Mouse (Mus musculus) induced T-regulatory cell, adult 2 months (primary cell): ENCODE measurements around the gene Pga5.

Source experiments
- DNase-seq: peaks from one replicate; pipeline ENCODE4 v3.0.0-alpha.2; 2012; ENCODE audit warnings: low read depth

The Pga5 gene

DNA sequence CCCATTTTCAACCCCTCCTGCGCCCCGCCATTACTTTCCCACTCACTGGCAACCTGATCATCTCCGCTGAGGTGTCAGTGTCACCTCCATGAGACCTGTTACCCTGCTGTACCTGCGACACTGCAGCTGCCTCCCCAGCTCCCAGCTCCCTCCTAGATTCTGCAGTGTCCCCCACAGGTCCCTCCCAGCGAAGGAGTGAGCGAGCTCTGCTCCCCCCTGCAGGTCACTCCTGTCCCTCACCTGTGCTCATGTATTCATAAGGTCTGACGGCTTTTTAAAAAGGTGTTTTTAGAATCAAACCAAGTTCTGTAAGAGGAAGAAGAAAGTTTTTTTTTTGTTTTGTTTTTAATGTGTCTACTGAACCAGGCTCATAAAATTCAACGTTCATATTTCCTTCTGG, 24.3 kb upstream of the Pga5 start:
- no peak for DNase-seq

DNA sequence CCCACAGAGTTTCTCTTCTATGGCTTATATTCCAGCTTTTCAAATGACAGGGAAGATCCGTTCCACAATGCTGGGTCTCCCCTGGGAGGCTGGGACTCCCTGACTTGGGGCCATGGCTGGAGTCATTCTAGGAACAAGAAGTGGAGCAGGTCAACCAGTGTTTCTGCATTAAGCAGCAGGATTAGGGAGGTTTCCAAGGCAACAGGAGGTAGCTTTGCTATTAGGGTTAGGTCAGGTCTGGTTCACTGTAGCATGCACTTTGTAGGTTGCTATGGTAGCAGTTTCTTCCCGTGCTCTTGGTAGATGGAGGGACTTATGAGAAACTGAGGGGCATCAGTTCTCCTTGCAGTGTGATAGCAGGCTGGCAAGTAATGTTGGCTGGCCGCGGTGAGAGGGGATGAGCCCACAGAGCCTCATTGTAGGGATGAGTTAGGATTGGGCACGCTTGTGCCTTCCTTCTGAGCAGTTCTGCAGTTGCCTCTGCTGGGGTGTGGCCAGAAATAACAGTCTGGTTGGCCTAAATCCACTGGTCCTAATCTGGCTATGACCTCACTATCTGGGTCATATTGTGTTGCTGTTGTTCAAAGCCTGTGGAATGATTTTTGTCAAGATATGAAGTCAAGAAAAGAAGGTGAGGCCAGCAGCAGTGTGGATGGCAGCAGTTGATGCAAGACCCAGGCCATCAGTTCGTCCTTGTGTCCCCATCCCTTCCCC, 23.3 kb upstream of the Pga5 start:
- DNase-seq: no peak

DNA sequence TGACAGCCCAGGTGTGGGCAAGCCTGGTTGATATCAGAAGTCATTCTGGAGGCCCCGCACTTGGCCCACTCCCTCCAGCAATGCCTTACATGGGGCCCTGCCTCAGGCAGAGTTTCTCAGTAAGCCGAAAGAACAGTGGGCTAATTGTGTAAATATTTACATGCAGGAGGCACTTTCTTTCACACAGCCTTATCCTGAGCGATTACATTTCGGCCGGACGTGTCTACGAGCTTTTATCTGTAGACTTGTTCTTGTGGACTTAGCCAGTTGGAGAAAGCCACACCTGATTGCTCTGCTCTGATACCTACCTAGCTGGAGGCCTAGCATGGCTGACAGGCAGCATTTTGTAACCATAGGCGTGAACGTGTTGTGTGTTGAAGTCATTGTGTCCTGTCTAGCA, 22.0 kb upstream of the Pga5 start:
- no peak for DNase-seq

DNA sequence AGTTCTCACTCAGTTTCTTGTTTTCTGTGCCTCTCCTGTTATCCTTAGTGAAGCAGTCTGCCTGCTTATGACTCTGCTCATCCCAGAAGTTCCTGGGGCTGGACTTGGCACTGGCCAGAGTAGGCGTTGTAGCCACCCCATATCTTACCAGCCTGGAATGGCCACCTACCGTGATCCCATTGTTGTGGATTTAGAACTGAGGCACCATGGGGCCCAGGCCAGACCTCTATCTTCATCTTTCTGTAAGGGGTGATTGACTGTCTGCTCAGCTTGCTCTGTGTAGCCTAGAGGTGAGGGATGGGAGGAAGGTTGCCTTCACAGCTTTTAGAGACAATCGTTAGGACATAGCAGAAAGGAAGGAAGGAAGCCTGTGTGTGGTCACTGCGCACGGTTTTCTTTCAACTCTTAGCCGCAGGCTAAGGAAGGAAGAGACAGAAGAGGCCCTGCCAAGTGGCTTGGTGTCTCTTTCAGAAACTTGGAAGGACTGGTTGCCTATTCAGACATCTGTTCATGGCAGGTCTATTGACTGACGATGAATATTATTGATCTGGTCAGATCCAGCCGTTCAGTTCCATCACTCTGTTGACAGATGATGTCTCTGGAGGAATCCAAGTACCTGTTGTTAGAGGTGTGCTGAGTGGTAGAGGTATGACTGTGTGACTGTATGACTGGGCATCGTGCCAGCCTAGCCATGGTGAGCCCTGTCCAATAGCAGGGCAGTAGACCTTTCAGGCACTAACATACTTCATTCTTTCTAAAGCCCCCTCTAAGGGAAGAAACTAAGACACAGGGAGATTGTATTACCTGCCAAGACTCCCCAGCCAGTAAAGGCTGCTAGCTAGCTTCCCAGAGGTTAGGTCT, 20.5 kb upstream of the Pga5 start:
- peak; percentile 57 for DNase-seq

DNA sequence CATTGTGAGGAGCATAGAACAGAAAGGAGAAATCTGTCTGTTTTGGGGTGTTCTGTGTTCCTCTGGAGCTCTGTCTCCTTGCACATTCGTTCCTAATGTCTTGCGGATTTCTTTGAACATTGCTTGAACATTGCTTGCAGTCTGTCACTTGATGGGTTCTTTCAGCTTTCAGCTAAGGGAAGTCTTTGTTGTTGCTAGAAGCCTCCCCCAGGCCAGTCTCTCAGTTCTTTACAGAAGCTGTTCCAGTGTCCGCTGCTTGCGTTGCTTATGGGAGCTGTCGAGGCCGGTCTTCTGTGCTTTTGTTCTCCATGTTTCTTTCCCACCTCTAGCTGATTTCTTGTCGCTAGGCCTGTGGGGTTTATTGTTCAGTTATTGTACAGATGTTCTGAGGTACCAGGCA, 17.9 kb upstream of the Pga5 start:
- DNase-seq: no peak

DNA sequence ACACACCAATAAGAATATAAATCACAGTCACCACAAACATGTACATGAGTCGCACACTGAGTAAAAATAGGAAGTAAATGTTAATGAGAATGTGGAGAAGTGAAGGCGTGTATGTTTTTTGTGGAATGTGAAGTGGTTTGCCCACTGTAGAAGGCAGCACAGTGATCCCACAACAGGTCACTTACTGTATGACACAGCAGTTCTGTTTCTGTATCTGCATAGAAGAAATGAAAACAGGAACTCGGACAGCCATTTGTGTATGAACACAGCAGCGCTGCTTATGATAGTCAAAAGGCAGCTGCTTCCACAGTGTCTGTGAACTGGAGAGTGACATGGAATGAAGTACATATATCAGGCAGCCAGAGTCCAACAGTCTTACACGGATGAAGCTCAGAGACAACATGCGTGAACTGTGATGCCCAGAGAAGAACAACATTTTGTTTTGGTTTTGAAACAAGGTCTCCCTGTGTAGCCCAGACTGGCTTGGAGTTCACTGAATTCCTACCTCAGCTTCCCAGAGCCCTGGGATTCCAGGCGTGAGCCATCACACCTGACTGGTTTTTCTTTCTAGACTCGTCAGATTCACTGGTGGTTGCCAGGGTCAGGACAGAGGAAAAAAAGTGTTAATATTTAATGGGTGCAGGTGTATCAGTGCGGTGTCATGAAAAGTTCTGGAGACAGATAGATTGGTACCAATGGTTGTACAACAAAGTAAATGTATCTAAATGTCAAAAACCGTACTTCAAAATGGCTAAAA, 16.2 kb upstream of the Pga5 start:
- no peak for DNase-seq

DNA sequence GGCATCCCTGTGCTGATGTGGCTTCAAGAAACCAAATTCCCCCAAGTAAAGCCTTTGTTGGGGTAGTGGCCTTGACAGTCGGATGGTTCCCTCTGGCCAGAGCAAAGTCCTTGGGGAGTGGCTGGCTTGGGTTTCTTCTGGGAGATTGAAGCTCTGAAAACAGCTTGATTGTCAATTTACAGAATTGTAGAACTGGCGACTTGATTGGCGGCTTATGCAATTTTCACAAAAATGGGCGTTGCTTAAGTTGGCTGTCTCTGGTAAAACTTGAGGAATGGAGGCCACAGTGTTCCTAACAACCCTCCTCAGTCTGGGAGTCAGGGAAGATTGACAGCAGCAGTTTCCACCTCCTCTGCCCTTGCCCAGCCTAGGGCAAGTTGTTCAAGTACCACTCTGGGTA, 14.5 kb upstream of the Pga5 start:
- DNase-seq: no peak

DNA sequence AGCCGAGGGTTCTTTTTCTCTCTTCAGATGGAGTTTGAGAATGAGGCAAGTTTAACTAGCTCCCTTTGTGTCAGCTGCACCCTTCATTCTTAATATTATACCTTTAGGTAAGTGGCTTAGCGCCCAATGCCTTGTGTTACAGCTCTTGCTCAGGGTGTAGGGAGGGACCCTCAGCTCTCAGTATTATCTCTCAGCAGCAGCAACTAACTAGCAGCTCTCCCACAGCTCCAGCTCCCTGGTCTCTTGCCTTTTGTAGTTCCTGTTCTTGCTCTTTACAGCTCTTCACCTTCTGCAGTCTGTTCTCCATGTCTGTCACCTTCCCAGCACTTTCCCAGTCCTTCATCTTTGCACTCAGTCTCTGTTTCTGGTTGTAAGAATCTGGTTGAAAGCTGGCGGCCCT, 13.8 kb upstream of the Pga5 start:
- no peak for DNase-seq

DNA sequence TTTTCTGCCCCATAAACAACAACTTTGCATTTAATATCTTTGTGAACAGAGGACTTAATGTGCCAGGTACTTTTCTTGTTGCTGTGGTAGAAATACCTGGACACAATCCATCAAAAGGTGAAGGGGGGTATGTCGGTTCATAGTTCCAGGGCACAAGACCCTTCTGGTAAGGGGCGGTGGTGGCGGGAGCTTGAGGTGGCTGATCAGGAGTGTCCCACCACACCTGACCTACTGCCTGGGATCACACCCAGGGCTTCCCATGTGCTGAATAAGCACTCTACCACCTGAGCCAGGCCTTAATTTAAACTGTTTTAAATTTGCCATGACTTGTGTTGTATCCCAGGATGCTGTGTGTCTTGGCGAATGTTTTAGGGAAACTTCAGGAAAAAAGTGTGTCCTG, 13.2 kb upstream of the Pga5 start:
- DNase-seq: no peak

DNA sequence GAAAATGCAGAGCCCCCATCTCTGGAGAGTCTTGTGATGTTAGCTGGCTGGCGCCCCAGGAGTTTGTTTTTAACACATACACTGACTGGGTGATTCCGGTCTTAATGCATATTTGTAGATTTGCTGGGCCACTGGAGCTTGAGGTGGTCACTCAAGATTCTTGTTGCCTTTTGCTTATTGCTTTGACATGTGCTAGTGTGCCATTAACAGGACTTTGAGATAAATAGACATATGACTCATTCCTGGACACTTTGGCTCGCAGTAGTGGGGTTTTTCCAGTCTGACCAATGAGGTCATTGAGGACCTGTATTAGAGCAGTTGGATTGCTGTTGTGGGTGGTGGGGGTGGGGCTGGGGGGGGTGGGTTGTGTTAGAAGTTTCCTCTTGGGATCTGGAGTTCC, 12.5 kb upstream of the Pga5 start:
- no peak for DNase-seq

DNA sequence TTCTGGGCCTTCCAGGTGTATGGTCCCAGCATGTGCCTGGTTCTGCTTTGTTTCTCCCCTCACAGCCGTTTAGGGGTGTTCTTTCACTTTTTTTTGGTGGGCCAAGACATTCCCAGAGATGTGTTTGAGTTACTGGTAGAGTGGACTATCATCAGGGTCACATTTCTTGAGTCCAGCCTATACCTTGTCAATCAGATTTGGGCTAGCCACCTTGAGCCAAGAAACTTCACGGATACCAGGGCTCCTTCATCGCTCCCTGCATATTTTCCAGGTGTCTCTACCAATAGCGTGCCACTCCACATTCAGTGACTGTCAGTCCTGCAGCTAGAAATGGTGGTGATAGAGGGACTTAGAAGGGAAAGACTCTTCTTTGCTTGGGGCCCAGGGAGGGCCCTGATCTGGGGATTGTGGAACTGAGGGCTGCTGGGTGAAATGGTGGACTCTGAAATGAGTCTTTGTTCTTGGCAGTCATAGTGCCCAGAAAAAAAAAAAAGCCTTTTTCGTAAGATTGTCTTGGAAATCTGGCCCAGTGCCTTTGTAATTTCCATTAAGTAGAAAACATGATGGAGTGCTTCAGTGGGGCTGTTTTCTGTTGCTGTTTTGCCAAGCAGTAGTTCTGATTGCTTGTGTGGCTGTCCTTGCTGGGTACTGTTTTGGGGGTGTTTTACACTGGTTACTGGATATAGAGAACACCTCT, 11.7 kb upstream of the Pga5 start:
- no peak for DNase-seq

DNA sequence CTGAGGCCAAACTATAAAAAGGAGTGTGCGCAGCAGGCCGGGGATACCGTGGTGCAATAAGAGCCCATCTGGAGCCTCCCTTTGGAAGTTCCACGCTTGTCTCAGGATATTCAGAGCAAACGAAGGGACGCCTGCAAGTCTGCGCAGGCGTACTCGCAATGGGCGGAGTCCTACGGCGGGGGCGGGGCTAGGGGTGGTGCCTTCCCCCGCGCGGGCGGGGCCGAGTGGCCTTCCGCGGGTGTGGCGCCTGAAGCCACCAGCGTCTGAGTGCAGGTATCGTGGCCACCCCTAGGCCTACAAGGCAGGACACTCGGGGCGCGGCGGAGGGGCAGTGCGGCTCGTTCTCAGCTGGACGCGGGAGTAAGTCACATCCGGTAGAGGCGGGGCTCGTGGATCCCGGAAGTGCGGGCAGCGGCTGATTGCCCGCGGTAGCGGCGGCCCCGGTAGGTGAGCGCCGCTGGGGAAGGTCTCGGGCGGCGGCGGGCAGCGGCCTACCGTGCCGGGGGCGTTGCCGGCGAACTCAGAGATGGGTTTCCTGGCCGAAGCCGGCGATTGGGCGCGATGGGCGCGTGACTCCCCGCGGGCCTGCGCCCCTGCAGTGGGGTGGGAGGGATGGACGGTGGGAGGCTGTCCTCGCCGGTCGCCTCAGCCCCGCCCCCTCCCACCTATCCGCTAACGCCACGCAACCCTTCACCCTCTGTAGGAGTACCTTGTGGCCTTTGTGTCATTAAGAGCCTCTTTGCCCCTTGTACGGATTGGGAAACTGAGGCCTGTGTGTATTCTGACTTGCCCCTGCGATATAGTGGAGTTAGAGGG, 10.9 kb upstream of the Pga5 start, which contains the start of gene Vps37c:
Gene Vps37c, plus strand, starts transcription at position 199 of the 816 bp plus-strand sequence.
- peak; percentile 94 for DNase-seq

DNA sequence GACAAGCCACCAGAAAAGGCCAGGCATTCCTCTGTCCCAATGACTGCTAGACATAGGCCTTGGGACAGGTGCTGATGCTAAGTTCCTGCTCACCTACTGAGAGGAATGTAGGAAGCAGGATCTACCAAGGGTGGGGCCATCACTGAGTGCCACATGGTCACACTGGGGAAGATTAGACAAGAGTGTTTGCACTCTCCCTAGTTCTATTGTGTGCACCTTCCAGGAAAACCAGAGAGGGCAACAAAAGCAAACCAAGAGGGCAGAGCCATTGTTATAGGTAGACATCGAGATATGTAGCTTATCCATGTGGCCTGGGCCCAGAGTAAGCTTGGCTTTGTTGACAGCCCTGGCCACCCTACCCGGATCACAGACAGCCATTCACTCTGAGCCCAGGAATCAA, 7.9 kb upstream of the Pga5 start:
- no peak for DNase-seq

DNA sequence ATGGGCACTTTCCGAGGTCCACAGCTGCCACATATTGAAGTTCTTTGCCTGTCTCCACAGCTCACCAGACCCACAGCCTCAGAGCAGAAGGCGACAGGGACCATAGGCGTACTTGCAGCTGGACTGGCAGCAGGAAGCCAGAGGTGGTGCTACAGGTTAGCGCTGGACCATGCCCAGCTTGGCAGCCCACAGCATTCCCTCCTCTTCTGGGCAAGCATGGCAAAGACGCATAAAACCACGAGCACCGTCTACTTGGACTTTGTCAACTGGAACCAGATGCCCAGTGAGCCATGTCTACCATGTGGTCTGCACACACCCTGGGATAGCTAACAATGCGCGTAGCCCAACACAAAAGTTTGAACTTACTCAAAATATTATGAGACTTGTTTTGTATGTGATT, 7.2 kb upstream of the Pga5 start:
- DNase-seq: no peak

DNA sequence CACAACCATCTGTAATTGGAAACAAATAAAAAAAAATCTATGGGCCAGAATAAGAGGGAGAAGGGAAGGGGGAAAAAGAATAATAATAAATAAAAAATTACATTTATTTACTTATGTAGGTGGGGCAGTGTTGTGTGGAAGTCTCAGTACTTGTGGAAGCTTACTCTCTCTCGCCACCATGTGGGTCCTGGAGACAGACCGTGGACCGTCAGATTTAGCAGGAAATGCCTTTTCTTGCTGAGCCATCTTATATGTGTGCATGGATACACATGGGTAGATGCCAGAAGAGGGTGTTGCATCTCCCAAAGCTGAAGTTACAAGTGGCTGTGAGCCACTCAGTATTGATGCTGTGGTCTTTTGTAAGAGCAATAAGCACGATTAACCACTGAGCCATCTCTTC, 3.7 kb upstream of the Pga5 start:
- DNase-seq: no peak

DNA sequence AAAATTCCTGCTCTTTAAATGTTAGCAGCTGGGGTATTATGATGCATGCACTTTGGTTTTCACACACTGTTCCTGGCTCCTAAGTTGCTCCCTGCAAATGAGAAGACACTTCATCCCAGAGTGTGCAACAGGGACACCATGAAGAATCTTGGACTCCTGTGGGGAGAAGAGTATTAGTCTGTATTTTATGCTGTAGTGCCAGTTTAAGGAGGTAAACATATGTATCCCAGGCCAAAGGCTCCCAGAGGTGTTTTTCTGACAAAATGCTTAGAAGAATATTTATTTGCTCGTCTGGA, 849 bp upstream of the Pga5 start:
- DNase-seq: no peak

DNA sequence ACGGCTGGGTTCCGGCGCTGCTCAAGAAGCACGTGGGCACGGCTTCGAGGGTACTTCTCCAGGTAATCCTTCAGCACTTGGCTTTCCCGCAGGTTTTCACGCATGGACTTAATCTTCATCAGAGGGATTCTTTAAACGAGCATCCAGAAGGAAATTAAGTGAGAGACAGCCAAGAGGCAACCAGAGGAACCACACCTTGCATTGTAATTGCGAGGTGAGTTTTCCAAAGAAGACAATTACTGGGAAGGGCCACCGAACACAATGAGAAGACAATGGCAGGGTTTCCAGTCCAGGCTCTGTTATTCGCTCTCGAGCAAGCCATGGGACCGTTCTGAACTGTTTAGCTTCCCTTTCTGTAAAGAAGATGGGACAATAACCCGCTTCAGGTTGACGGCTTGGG, 1.2 kb downstream of the Pga5 start:
- no peak for DNase-seq

DNA sequence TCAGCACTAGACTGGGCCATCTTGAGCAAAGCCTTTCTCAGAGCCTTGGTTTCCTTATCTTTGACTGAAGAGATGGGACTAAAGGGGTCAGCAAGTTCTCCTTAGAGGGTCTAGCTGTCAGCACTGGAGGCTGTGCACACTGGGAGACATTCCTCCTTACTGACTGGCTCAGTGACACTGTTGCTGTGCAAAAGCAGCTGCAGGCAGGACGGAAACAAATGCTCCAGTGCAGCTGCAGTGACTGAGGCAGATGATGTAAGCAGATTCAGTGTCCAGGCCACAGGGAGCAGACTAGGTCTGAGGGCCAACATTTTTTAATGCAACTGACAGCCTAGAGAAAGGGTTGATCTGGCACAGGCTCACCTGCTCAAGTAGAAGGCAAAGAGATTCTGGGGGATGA, 4.6 kb downstream of the Pga5 start:
- no peak for DNase-seq

DNA sequence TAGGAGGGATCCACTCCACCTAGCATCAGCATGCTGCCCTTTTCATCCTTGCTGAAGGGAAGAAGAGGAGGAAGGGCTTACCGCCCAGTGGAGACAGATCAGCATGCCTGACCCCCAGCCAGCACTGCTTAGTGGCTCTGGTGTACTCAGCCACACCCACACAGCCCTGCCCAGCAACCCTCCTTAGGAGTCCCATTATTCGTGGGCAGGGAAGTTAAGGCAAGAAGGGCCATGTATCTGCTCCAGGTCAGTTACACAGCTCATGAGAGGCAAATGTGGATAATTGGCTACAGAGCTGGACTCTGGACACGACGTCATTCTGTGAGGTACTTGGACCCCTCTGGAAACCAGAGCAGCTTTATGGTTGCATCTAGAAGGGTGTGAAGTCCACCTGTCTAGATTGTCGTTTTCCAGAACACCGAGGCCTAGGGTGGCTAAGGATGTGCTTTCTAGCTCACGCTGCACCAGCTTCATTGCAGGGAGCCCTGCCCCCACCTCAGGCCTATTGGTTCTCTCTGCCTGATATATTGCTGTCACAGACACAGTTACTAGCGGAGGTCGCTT, 5.9 kb downstream of the Pga5 start:
- no peak for DNase-seq

DNA sequence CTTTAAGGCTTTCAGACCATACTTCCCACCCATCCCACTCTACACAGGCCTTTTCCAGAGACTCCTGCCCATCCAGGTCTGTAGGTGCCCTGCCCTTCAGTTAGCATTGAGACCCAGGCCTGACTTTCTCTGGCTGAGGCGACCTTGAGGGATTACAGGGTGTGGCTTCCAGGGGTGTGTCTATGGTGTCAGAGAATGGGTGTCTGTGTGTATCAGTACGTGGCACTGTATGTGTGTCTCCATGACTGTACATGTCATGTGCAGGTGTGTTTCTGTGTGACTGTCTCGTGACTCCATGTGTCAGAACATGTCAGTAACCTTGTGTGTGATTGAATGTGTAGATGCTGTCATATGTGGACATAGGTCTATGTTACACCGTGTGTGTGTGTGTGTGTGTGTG, 6.6 kb downstream of the Pga5 start:
- no peak for DNase-seq

DNA sequence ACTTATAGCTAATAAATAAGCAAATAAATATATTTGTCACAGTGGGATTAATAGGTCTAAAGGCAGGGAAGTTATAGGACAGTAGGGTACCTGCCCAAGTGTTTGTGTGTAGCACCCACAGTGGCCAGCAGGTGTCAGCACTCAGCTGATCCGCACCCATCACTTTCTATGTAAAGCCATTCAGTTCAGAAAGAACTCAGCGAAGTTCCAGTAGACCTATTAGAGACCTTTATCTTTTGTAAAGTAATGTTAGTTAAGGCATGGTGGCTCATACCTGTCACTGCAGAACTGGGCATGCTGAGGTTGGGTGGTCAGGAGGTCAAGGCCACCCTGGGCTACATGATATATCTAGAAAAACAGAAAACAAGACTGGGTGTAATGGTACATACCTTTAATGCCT, 12.4 kb downstream of the Pga5 start:
- DNase-seq: peak; percentile 83
